Mouse (Mus musculus): Measurements from ENCODE around the gene Orc3.

DNA sequence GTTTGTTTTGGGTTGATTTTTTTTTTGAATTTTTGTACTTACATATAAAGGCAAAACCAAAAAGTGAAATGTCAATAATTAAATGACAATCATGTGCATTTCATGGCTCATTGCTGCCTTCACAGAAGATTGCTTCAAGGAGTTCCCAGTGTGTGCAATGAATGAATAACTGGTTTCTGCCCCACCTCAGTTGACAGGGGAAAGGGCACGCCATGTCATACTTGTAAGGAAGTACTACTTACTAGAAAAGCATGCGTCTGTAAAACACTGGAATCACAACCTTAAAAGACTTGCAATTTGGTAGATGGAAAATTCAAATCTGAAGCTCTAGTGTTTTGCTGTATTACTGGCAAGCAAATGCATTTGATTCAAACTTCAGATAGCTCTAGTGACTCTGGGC lies 44.3 kb upstream of the Orc3 start:
- TF ChIP-seq CTCF (IDR thresholded peaks at IDR 0.05) (no peak), POLR2A (IDR thresholded peaks at IDR 0.05; ENCODE audit: insufficient read depth, low read depth, low read length) (no peak)
